Mouse (Mus musculus) ovary, postnatal 10 days (tissue): ENCODE measurements around the gene Iqgap2.

Experiments used
- DNase-seq: peaks from one replicate; pipeline ENCODE4 v3.0.0; 2022; ENCODE audit warnings: low spot score

Gene Iqgap2

GRCm38 (mm10) chr13:95884455-95884854 is 7.3 kb downstream of the Iqgap2 start:
- no peak for DNase-seq

DNA sequence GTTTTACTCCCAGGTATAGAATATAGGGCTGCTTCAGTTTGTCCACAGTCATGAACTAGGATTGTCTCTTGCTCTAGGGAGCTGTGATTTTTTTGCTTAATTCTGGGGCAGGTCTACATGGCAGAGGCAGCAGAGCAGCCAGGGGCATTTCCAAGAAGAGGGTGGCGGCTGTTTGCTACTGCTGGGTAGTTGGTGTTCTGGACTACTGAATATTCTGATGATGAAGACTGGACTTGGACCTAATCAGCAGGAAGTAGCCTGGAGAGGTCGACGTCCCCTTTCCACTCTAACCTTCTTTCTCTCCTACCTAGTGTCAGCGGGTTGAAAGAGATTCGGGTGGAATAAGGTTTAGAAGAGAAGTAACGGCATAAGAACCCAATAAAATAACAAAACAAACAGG is 9.7 kb downstream of the Iqgap2 start:
- no peak for DNase-seq

GRCm38 (mm10) chr13:95881427-95881826 is 10.3 kb downstream of the Iqgap2 start:
- no peak for DNase-seq

- DNase-seq = no peak
These were observed 11.1 kb downstream of the Iqgap2 start for GRCm38 (mm10) chr13:95880633-95881032.

DNA sequence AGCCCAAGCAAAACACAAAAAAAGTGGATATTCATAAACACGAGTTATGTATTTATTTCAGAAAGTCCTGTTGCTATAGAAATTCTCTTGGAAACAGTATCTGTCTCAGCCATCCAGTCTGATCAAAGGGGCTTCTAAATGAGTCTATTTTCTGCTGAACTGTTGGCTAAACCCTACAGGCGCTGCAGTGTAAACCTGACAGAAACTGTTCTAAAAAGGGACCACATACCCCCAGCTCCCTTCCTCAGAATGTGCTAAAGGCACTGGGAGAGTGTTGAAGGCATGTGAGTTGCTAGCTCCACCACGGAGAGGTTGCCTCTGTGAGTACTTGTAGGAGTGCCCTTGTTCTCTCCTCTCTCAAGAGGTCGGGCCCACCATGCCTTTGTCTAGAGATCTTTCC is 19.7 kb downstream of the Iqgap2 start:
- DNase-seq = no peak

- no peak for DNase-seq
These were observed 21.1 kb downstream of the Iqgap2 start for GRCm38 (mm10) chr13:95870626-95871025.

- DNase-seq = no peak
These were observed 22.7 kb downstream of the Iqgap2 start for GRCm38 (mm10) chr13:95868896-95869540.

GRCm38 (mm10) chr13:95862201-95862600 is 29.5 kb downstream of the Iqgap2 start:
- no peak for DNase-seq

- DNase-seq = no peak
These were observed 32.5 kb downstream of the Iqgap2 start for GRCm38 (mm10) chr13:95859271-95859670.

DNA sequence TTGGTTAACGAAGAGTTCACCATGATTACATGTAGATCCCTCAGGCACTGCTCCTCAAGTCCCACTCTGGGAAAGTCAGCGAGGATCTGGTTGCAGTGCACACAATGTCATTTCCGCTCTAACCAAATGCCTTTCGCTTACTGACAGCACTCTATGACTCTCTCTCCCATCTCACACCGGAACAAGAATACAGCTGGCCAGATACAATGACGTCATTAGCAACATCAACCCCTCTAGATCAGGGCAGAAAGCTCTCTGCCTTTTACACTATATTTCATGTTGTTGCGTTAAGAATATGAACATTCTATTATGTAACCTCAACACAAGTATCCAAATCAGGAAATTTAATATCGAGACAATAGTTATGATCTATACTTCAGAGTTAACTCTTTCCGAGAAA is 32.9 kb downstream of the Iqgap2 start:
- DNase-seq = no peak

GRCm38 (mm10) chr13:95855537-95855936 is 36.2 kb downstream of the Iqgap2 start:
- no peak for DNase-seq

DNA sequence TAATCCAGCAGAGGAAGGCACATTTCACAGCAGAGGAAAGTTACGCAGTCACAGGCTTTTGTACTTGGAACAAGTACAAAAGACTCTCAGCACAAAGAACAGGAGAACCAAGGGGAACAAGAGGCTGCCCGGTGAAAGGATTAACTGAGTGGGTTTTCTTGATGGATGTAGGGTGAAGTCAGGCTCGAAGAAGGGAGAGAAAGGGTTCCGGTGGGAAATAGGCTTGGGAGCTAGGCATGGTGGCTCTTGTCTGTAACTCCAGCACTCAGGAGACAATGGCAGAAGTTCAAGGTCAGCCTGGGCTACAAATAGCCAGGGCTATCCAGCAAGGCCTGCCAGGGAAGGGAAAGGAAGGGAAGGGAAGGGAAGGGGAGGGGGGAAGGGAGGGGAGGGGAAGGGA is 40.1 kb downstream of the Iqgap2 start:
- DNase-seq = no peak

GRCm38 (mm10) chr13:95850451-95850850 is 41.3 kb downstream of the Iqgap2 start:
- DNase-seq = no peak

- DNase-seq = no peak
These were observed 42.2 kb downstream of the Iqgap2 start for GRCm38 (mm10) chr13:95849501-95850007.

- DNase-seq = no peak
These were observed 45.4 kb downstream of the Iqgap2 start for GRCm38 (mm10) chr13:95846364-95846763.

DNA sequence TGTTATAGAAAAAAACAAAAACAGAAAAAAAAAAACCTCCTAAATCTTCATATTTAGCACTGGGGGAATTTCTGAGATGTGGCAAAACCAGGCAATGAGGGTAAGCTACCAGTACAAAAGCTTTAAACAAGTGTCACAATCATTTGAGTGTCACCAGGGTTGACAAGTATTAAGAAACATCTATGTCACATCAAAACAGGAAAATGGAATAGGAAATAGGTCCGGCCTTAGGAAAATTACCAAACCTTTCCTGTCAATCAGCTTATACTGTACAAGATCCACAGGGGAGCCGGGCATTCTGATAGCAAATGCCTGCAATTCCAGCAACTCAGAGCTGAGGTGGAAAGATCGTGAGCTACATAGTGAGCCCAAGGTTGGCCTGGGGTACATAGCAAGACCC is 46.8 kb downstream of the Iqgap2 start:
- DNase-seq = no peak

DNA sequence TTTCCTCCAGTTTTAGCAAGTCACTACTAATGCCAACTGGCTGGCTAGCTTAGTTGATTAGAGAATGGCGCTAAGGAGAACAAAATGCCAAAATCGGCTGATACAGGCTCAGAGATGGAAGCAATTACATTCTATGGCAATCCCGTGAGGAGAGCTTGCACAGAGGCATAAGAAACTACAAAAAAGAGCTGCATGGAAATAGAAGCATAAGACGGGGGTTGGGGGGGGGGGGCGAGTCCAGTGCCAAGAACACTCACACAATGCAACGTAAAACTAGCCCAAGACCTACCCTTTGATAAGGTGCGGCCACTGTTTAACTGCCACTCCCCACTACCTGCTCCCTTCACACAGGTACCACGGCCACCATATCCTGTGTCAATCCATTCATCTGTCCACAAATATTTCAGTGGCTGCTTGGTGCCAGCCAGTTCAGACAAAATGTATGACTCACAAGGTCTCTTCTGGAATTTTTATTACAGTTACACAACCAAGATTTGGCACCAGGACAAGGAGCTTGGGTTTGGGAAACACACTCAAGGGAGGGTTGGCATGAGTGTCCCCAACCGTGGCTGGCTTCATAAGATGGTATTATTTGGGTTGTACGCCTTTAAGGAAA is 48.2 kb downstream of the Iqgap2 start:
- DNase-seq = no peak

DNA sequence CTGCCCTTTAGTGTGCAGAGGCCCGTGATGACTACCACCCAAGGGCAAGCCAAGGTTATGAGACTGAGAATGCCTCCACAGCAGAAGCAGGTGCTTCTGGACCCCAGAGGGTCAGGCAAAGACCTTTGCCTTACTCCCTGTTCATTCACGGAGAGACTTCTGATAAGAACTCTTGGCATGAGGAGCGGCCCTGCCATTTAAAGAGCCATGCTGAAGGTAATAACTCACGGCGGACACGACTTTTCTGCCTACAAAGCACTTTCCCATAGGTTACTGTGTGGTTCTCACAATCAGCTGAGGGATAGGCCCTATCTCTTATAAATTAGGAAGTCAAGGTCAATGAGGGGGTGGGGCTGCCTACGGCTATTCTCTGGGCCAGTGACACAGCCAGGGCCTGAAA is 48.9 kb downstream of the Iqgap2 start:
- no peak for DNase-seq

- DNase-seq = no peak
These were observed 49.8 kb downstream of the Iqgap2 start for GRCm38 (mm10) chr13:95841946-95842345.

- no peak for DNase-seq
These were observed 54.8 kb downstream of the Iqgap2 start for GRCm38 (mm10) chr13:95836944-95837343.

GRCm38 (mm10) chr13:95833473-95833872 is 58.2 kb downstream of the Iqgap2 start:
- DNase-seq = no peak

- DNase-seq = no peak
These were observed 59.0 kb downstream of the Iqgap2 start for GRCm38 (mm10) chr13:95832712-95833111.

GRCm38 (mm10) chr13:95831760-95832159 is 60.0 kb downstream of the Iqgap2 start:
- no peak for DNase-seq
